Mouse (Mus musculus): ENCODE results near the gene Lrrc66. TPM values are rescaled to one million over a fixed set of nuclear protein-coding genes. Genes with fewer than 3 reads are reported as not detected.

Gene Lrrc66
- polyA plus RNA-seq, 1 experiment from 2014 or later = 2.6 TPM

GRCm38 (mm10) chr5:73647261-73647900, 15.1 kb upstream of the Lrrc66 start, which contains the start of gene Sgcb:
Gene Sgcb, minus strand, starts transcription at chr5:73647790.
- under 1% methylated on average over 62 of the region's 62 CpGs for WGBS
- H3K27ac ChIP-seq (ENCODE audit: low read length) = no peak within 1 kb of the TSS

GRCm38 (mm10) chr5:73642091-73642490, 9.8 kb upstream of the Lrrc66 start:
- H3K4me1 ChIP-seq (ENCODE audit: control insufficient read depth, insufficient read depth, low read length) = no peaks in the 10 kb centered on the region

More at GRCm38 (mm10) chr5:73647261-73647900, 15.1 kb upstream of the Lrrc66 start, which contains the start of gene Sgcb:
- peak; percentile 88 for ATAC-seq (ENCODE audit: insufficient read depth, low FRiP score)
- Histone ChIP-seq H3K27me3 (ENCODE audit: control insufficient read depth, insufficient read depth, low read length) (peaks cover 38% of the 10 kb centered on the region), H3K9ac (ENCODE audit: low read length) (peak within 1 kb of the TSS; percentile 85), H3K4me2 (ENCODE audit: low read depth, low read length) (peak within 1 kb of the TSS; percentile 76), H3K36me3 (ENCODE audit: control insufficient read depth, insufficient read depth, low read length) (no peaks in the 10 kb centered on the region), H3K4me1 (ENCODE audit: control insufficient read depth, insufficient read depth, low read length) (peaks cover 11% of the 10 kb centered on the region), H3K4me3 (replicated peaks; ENCODE audit: low read length) (peak within 1 kb of the TSS; percentile 75), H3K9me3 (replicated peaks; ENCODE audit: control insufficient read depth, low read length) (no peaks in the 10 kb centered on the region)

GRCm38 (mm10) chr5:73641058-73641457, 8.7 kb upstream of the Lrrc66 start:
- H3K27ac ChIP-seq (ENCODE audit: low read length) = no peak overlapping the region
- H3K9me3 ChIP-seq (replicated peaks; ENCODE audit: control insufficient read depth, low read length) = no peaks in the 10 kb centered on the region
- H3K9ac ChIP-seq (ENCODE audit: low read length) = no peak overlapping the region
- H3K4me3 ChIP-seq (replicated peaks; ENCODE audit: low read length) = no peak overlapping the region
- H3K27me3 ChIP-seq (ENCODE audit: control insufficient read depth, insufficient read depth, low read length) = no peaks in the 10 kb centered on the region
- H3K36me3 ChIP-seq (ENCODE audit: control insufficient read depth, insufficient read depth, low read length) = no peaks in the 10 kb centered on the region
- no peak for ATAC-seq (ENCODE audit: insufficient read depth, low FRiP score)
- no peaks in the 10 kb centered on the region for H3K4me1 ChIP-seq (ENCODE audit: control insufficient read depth, insufficient read depth, low read length)
- no peak overlapping the region for H3K4me2 ChIP-seq (ENCODE audit: low read depth, low read length)
- WGBS = 86% methylated on average over 3 of the region's 3 CpGs

More at GRCm38 (mm10) chr5:73642091-73642490, 9.8 kb upstream of the Lrrc66 start:
- Histone ChIP-seq H3K36me3 (ENCODE audit: control insufficient read depth, insufficient read depth, low read length) (no peaks in the 10 kb centered on the region), H3K9me3 (replicated peaks; ENCODE audit: control insufficient read depth, low read length) (no peaks in the 10 kb centered on the region), H3K4me3 (replicated peaks; ENCODE audit: low read length) (no peak overlapping the region), H3K9ac (ENCODE audit: low read length) (no peak overlapping the region), H3K27me3 (ENCODE audit: control insufficient read depth, insufficient read depth, low read length) (no peaks in the 10 kb centered on the region), H3K27ac (ENCODE audit: low read length) (no peak overlapping the region), H3K4me2 (ENCODE audit: low read depth, low read length) (no peak overlapping the region)
- WGBS = 83% methylated on average over 4 of the region's 4 CpGs
- no peak for ATAC-seq (ENCODE audit: insufficient read depth, low FRiP score)

GRCm38 (mm10) chr5:73637337-73638107, 5.2 kb upstream of the Lrrc66 start:
- WGBS = 44% methylated on average over 8 of the region's 8 CpGs
- Histone ChIP-seq H3K4me1 (ENCODE audit: control insufficient read depth, insufficient read depth, low read length) (no peaks in the 10 kb centered on the region), H3K27me3 (ENCODE audit: control insufficient read depth, insufficient read depth, low read length) (no peaks in the 10 kb centered on the region), H3K4me2 (ENCODE audit: low read depth, low read length) (no peak overlapping the region), H3K36me3 (ENCODE audit: control insufficient read depth, insufficient read depth, low read length) (peaks cover 17% of the 10 kb centered on the region), H3K9ac (ENCODE audit: low read length) (no peak overlapping the region), H3K27ac (ENCODE audit: low read length) (no peak overlapping the region), H3K9me3 (replicated peaks; ENCODE audit: control insufficient read depth, low read length) (peaks cover 6% of the 10 kb centered on the region; the same call in 1 of the 2 replicates), H3K4me3 (replicated peaks; ENCODE audit: low read length) (no peak overlapping the region)
- peak; percentile 58; the same call in 1 of the 2 replicates for ATAC-seq (ENCODE audit: insufficient read depth, low FRiP score)

- Histone ChIP-seq H3K4me3 (replicated peaks; ENCODE audit: low read length) (no peak overlapping the region), H3K27ac (ENCODE audit: low read length) (no peak overlapping the region), H3K9ac (ENCODE audit: low read length) (no peak overlapping the region), H3K4me2 (ENCODE audit: low read depth, low read length) (no peak overlapping the region), H3K4me1 (ENCODE audit: control insufficient read depth, insufficient read depth, low read length) (no peaks in the 10 kb centered on the region), H3K9me3 (replicated peaks; ENCODE audit: control insufficient read depth, low read length) (peaks cover 6% of the 10 kb centered on the region; the same call in 1 of the 2 replicates), H3K27me3 (ENCODE audit: control insufficient read depth, insufficient read depth, low read length) (no peaks in the 10 kb centered on the region), H3K36me3 (ENCODE audit: control insufficient read depth, insufficient read depth, low read length) (peaks cover 17% of the 10 kb centered on the region)
- ATAC-seq (ENCODE audit: insufficient read depth, low FRiP score) = no peak
- WGBS = 64% methylated on average over 8 of the region's 8 CpGs
Observed at GRCm38 (mm10) chr5:73633141-73633540, 815 bp upstream of the Lrrc66 start.

GRCm38 (mm10) chr5:73631001-73631558, 1.2 kb downstream of the Lrrc66 start:
- Histone ChIP-seq H3K36me3 (ENCODE audit: control insufficient read depth, insufficient read depth, low read length) (peaks cover 17% of the 10 kb centered on the region), H3K9ac (ENCODE audit: low read length) (no peak overlapping the region), H3K4me1 (ENCODE audit: control insufficient read depth, insufficient read depth, low read length) (no peaks in the 10 kb centered on the region), H3K4me3 (replicated peaks; ENCODE audit: low read length) (no peak overlapping the region), H3K27ac (ENCODE audit: low read length) (no peak overlapping the region), H3K9me3 (replicated peaks; ENCODE audit: control insufficient read depth, low read length) (peaks cover 6% of the 10 kb centered on the region; the same call in 1 of the 2 replicates), H3K27me3 (ENCODE audit: control insufficient read depth, insufficient read depth, low read length) (no peaks in the 10 kb centered on the region), H3K4me2 (ENCODE audit: low read depth, low read length) (no peak overlapping the region)
- no peak for ATAC-seq (ENCODE audit: insufficient read depth, low FRiP score)
- WGBS = 79% methylated on average over 10 of the region's 10 CpGs

- Histone ChIP-seq H3K4me2 (ENCODE audit: low read depth, low read length) (no peak overlapping the region), H3K9me3 (replicated peaks; ENCODE audit: control insufficient read depth, low read length) (peaks cover 6% of the 10 kb centered on the region; the same call in 1 of the 2 replicates), H3K4me1 (ENCODE audit: control insufficient read depth, insufficient read depth, low read length) (no peaks in the 10 kb centered on the region), H3K27ac (ENCODE audit: low read length) (no peak overlapping the region), H3K4me3 (replicated peaks; ENCODE audit: low read length) (no peak overlapping the region), H3K9ac (ENCODE audit: low read length) (no peak overlapping the region), H3K36me3 (ENCODE audit: control insufficient read depth, insufficient read depth, low read length) (peaks cover 14% of the 10 kb centered on the region), H3K27me3 (ENCODE audit: control insufficient read depth, insufficient read depth, low read length) (no peaks in the 10 kb centered on the region)
- ATAC-seq (ENCODE audit: insufficient read depth, low FRiP score) = peak; percentile 88
- WGBS = 63% methylated on average over 5 of the region's 5 CpGs
Observed at GRCm38 (mm10) chr5:73630141-73630540, 2.2 kb downstream of the Lrrc66 start.

GRCm38 (mm10) chr5:73627991-73628390, 4.3 kb downstream of the Lrrc66 start:
- H3K27me3 ChIP-seq (ENCODE audit: control insufficient read depth, insufficient read depth, low read length) = no peaks in the 10 kb centered on the region
- no peaks in the 10 kb centered on the region for H3K36me3 ChIP-seq (ENCODE audit: control insufficient read depth, insufficient read depth, low read length)
- no peak overlapping the region for H3K27ac ChIP-seq (ENCODE audit: low read length)
- H3K4me1 ChIP-seq (ENCODE audit: control insufficient read depth, insufficient read depth, low read length) = no peaks in the 10 kb centered on the region
- H3K9ac ChIP-seq (ENCODE audit: low read length) = no peak overlapping the region
- no peak overlapping the region for H3K4me2 ChIP-seq (ENCODE audit: low read depth, low read length)
- H3K9me3 ChIP-seq (replicated peaks; ENCODE audit: control insufficient read depth, low read length) = no peaks in the 10 kb centered on the region
- WGBS = 81% methylated on average over 15 of the region's 15 CpGs
- no peak for ATAC-seq (ENCODE audit: insufficient read depth, low FRiP score)
- no peak overlapping the region for H3K4me3 ChIP-seq (replicated peaks; ENCODE audit: low read length)

GRCm38 (mm10) chr5:73627559-73627958, 4.8 kb downstream of the Lrrc66 start:
- no peak for ATAC-seq (ENCODE audit: insufficient read depth, low FRiP score)
- Histone ChIP-seq H3K9ac (ENCODE audit: low read length) (no peak overlapping the region), H3K27me3 (ENCODE audit: control insufficient read depth, insufficient read depth, low read length) (no peaks in the 10 kb centered on the region), H3K36me3 (ENCODE audit: control insufficient read depth, insufficient read depth, low read length) (no peaks in the 10 kb centered on the region), H3K9me3 (replicated peaks; ENCODE audit: control insufficient read depth, low read length) (no peaks in the 10 kb centered on the region), H3K4me1 (ENCODE audit: control insufficient read depth, insufficient read depth, low read length) (no peaks in the 10 kb centered on the region), H3K4me2 (ENCODE audit: low read depth, low read length) (no peak overlapping the region), H3K4me3 (replicated peaks; ENCODE audit: low read length) (no peak overlapping the region), H3K27ac (ENCODE audit: low read length) (no peak overlapping the region)
- 60% methylated on average over 4 of the region's 4 CpGs for WGBS
